Mouse (Mus musculus): ENCODE results near the gene Tprg.

GRCm38 (mm10) chr16:25302616-25303015, 16.0 kb downstream of the Tprg start:
- no peak for TF ChIP-seq CTCF (IDR thresholded peaks at IDR 0.05; ENCODE audit: borderline replicate concordance, control insufficient read depth, extremely low read depth, insufficient read depth, low read length, poor library complexity)
- TF ChIP-seq POLR2A (IDR thresholded peaks at IDR 0.05; ENCODE audit: control insufficient read depth, extremely low read depth, insufficient read depth, low read length, poor library complexity), result no peak
